ENCODE assay signal across 8 mouse cellular contexts in genomic region chr3:94996946-94997345, GRCm38 (mm10). TPM values are rescaled to one million over a fixed set of nuclear protein-coding genes. Genes with fewer than 3 reads are reported as not detected.
DNase-seq lines count a peak whose midpoint lies in the region; ATAC-seq and TF ChIP-seq lines count a peak whose summit lies in the region.

No protein-coding gene starts in this region.

- no peak overlapping the region for H3K9ac ChIP-seq in forebrain, embryonic 16.5 days (replicated peaks; ENCODE audit: low read depth, low read length)
- no peak overlapping the region for H3K9ac ChIP-seq in intestine, embryonic 15.5 days
- H3K9ac ChIP-seq in limb, embryonic 11.5 days (ENCODE audit: low read length) = no peak overlapping the region

- H3K4me3 ChIP-seq in testis, adult 2 months (ENCODE audit: control insufficient read depth, low read depth, low read length) = no peak overlapping the region
- no peak overlapping the region for H3K4me3 ChIP-seq in forebrain, embryonic 16.5 days (replicated peaks; ENCODE audit: low read length)
- H3K4me3 ChIP-seq in intestine, embryonic 15.5 days (replicated peaks) = no peak overlapping the region
- no peak overlapping the region for H3K4me3 ChIP-seq in limb, embryonic 11.5 days (ENCODE audit: low read depth, low read length)

- no peaks in the 10 kb centered on the region for H3K27me3 ChIP-seq in testis, adult 2 months (ENCODE audit: control insufficient read depth, insufficient read depth, low read length)
- H3K27me3 ChIP-seq in forebrain, embryonic 16.5 days (replicated peaks; ENCODE audit: control insufficient read depth, insufficient read depth, low read length) = no peaks in the 10 kb centered on the region
- H3K27me3 ChIP-seq in intestine, embryonic 15.5 days (replicated peaks) = no peaks in the 10 kb centered on the region
- H3K27me3 ChIP-seq in limb, embryonic 11.5 days (ENCODE audit: control insufficient read depth, insufficient read depth, low read length) = no peaks in the 10 kb centered on the region

- H3K4me2 ChIP-seq in forebrain, embryonic 16.5 days (ENCODE audit: low read length) = no peak overlapping the region
- H3K4me2 ChIP-seq in intestine, embryonic 15.5 days (replicated peaks) = no peak overlapping the region
- H3K4me2 ChIP-seq in limb, embryonic 11.5 days (ENCODE audit: low read depth, severe bottlenecking) = no peak overlapping the region

- H3K4me1 ChIP-seq in testis, adult 2 months (ENCODE audit: control insufficient read depth, insufficient read depth, low read length) = no peaks in the 10 kb centered on the region
- no peaks in the 10 kb centered on the region for H3K4me1 ChIP-seq in forebrain, embryonic 16.5 days (replicated peaks; ENCODE audit: control insufficient read depth, insufficient read depth, low read length)
- H3K4me1 ChIP-seq in intestine, embryonic 15.5 days (replicated peaks) = no peaks in the 10 kb centered on the region
- H3K4me1 ChIP-seq in limb, embryonic 11.5 days (ENCODE audit: control insufficient read depth, insufficient read depth, low read length) = no peaks in the 10 kb centered on the region

- H3K27ac ChIP-seq in testis, adult 2 months (ENCODE audit: control insufficient read depth, insufficient read depth, low read depth, low read length) = no peak overlapping the region
- no peak overlapping the region for H3K27ac ChIP-seq in forebrain, embryonic 16.5 days (ENCODE audit: low read length)
- no peak overlapping the region for H3K27ac ChIP-seq in intestine, embryonic 15.5 days
- no peak overlapping the region for H3K27ac ChIP-seq in limb, embryonic 11.5 days (replicated peaks; ENCODE audit: low read depth, low read length)

- H3K36me3 ChIP-seq in testis, adult 2 months (ENCODE audit: control insufficient read depth, insufficient read depth, low read length) = peaks cover 8% of the 10 kb centered on the region
- H3K36me3 ChIP-seq in forebrain, embryonic 16.5 days (ENCODE audit: control insufficient read depth, insufficient read depth) = peaks cover 37% of the 10 kb centered on the region
- H3K36me3 ChIP-seq in intestine, embryonic 15.5 days = peaks cover 39% of the 10 kb centered on the region
- H3K36me3 ChIP-seq in limb, embryonic 11.5 days (ENCODE audit: control insufficient read depth, insufficient read depth, low read length) = peaks cover 17% of the 10 kb centered on the region

- no peaks in the 10 kb centered on the region for H3K9me3 ChIP-seq in forebrain, embryonic 16.5 days (ENCODE audit: control insufficient read depth, low read length)
- no peaks in the 10 kb centered on the region for H3K9me3 ChIP-seq in intestine, embryonic 15.5 days
- H3K9me3 ChIP-seq in limb, embryonic 11.5 days (ENCODE audit: control insufficient read depth, low read length) = no peaks in the 10 kb centered on the region

- WGBS in forebrain, embryonic 16.5 days = 36% methylated on average over 2 of the region's 2 CpGs
- WGBS in intestine, embryonic 15.5 days = 27% methylated on average over 2 of the region's 2 CpGs
- WGBS in limb, embryonic 11.5 days = 40% methylated on average over 2 of the region's 2 CpGs

- no peak for TF ChIP-seq POLR2A in testis, adult 2 months (IDR thresholded peaks at IDR 0.05; ENCODE audit: control insufficient read depth, low read depth, low read length)
- no peak for TF ChIP-seq POLR2A in brain, embryonic 14.5 days (IDR thresholded peaks at IDR 0.05; ENCODE audit: borderline replicate concordance, extremely low read depth, insufficient read depth, insufficient read length, poor library complexity, severe bottlenecking)

- TF ChIP-seq CTCF in testis, adult 2 months (IDR thresholded peaks at IDR 0.05; ENCODE audit: control insufficient read depth, insufficient read depth, insufficient replicate concordance, low read depth, low read length) = peak; percentile 44; the same call in 1 of the 2 replicates
- TF ChIP-seq CTCF in brain, embryonic 14.5 days (IDR thresholded peaks at IDR 0.05; ENCODE audit: borderline replicate concordance, extremely low read depth, insufficient read depth, insufficient read length) = peak; percentile 89

- DNase-seq in testis, postnatal 14 days (ENCODE audit: low spot score) = no peak
- DNase-seq in brain, embryonic 14.5 days (ENCODE audit: low read depth) = peak; percentile 72
- DNase-seq in limb, embryonic 11.5 days (ENCODE audit: low spot score) = peak; percentile 88
- peak; percentile 44 for DNase-seq in ovary, postnatal 36 days (ENCODE audit: low spot score)
- DNase-seq in urinary bladder, postnatal 14 days (ENCODE audit: low spot score) = peak; percentile 88

- 0 out of 2 replicates have a peak, but pooled peaks have one; percentile 10 for ATAC-seq in forebrain, embryonic 16.5 days
- ATAC-seq in intestine, embryonic 15.5 days = peak; percentile 57; the same call in 1 of the 2 replicates
- no peak for ATAC-seq in limb, embryonic 11.5 days (ENCODE audit: insufficient number of reproducible peaks, low FRiP score, low TSS enrichment, low read depth)

RNA-seq across cellular contexts. Expression of gene Zfp687, which starts 18.3 kb away (rescaled TPM):
- 37.7 and 43.3 TPM in 2 replicates for polyA plus RNA-seq in testis, adult 2 months (2012; rRNA removed)
- polyA plus RNA-seq in brain, embryonic 14.5 days (2012; rRNA removed) = 23.6 and 25.1 TPM in 2 replicates
- 20.0 and 20.7 TPM in 2 replicates for polyA plus RNA-seq in forebrain, embryonic 16.5 days (2015; fragmentation: Nextera tagmentation; extraction: Ambion mirVana)
- 17.4 and 19.9 TPM in 2 replicates for polyA plus RNA-seq in intestine, embryonic 15.5 days (2015; fragmentation: Nextera tagmentation; extraction: Ambion mirVana)
- 28.5 and 33.5 TPM in 2 replicates for polyA plus RNA-seq in limb, embryonic 11.5 days (2014; fragmentation: Nextera tagmentation; extraction: Ambion mirVana)

RNA-seq across cellular contexts. Expression of gene Pi4kb, which starts 22.4 kb away (rescaled TPM):
- 24.1 and 24.3 TPM in 2 replicates for polyA plus RNA-seq in testis, adult 2 months (2012; rRNA removed)
- 53.9 and 59.5 TPM in 2 replicates for polyA plus RNA-seq in brain, embryonic 14.5 days (2012; rRNA removed)
- polyA plus RNA-seq in forebrain, embryonic 16.5 days (2015; fragmentation: Nextera tagmentation; extraction: Ambion mirVana) = 26.4 and 29.7 TPM in 2 replicates
- 19.8 and 22.6 TPM in 2 replicates for polyA plus RNA-seq in intestine, embryonic 15.5 days (2015; fragmentation: Nextera tagmentation; extraction: Ambion mirVana)
- polyA plus RNA-seq in limb, embryonic 11.5 days (2014; fragmentation: Nextera tagmentation; extraction: Ambion mirVana) = 25.0 and 28.0 TPM in 2 replicates

RNA-seq across cellular contexts. Expression of gene Rfx5, which starts 43.1 kb away (rescaled TPM):
- polyA plus RNA-seq in testis, adult 2 months (2012; rRNA removed) = 12.1 and 13.6 TPM in 2 replicates
- polyA plus RNA-seq in brain, embryonic 14.5 days (2012; rRNA removed) = 26.1 and 29.6 TPM in 2 replicates
- 6.1 and 6.7 TPM in 2 replicates for polyA plus RNA-seq in forebrain, embryonic 16.5 days (2015; fragmentation: Nextera tagmentation; extraction: Ambion mirVana)
- 6.2 and 6.9 TPM in 2 replicates for polyA plus RNA-seq in intestine, embryonic 15.5 days (2015; fragmentation: Nextera tagmentation; extraction: Ambion mirVana)
- polyA plus RNA-seq in limb, embryonic 11.5 days (2014; fragmentation: Nextera tagmentation; extraction: Ambion mirVana) = 13.3 and 13.7 TPM in 2 replicates

RNA-seq across cellular contexts. Expression of gene Psmd4, which starts 45.5 kb away (rescaled TPM):
- polyA plus RNA-seq in testis, adult 2 months (2012; rRNA removed) = 209 and 219 TPM in 2 replicates
- polyA plus RNA-seq in brain, embryonic 14.5 days (2012; rRNA removed) = 256 and 330 TPM in 2 replicates
- polyA plus RNA-seq in forebrain, embryonic 16.5 days (2015; fragmentation: Nextera tagmentation; extraction: Ambion mirVana) = 286 and 291 TPM in 2 replicates
- polyA plus RNA-seq in intestine, embryonic 15.5 days (2015; fragmentation: Nextera tagmentation; extraction: Ambion mirVana) = 205 and 218 TPM in 2 replicates
- 331 and 340 TPM in 2 replicates for polyA plus RNA-seq in limb, embryonic 11.5 days (2014; fragmentation: Nextera tagmentation; extraction: Ambion mirVana)
